Mouse (Mus musculus): Measurements from ENCODE around the gene P2ry13. TPM values are rescaled to one million over a fixed set of nuclear protein-coding genes. Genes with fewer than 3 reads are reported as not detected.

The P2ry13 gene
- total and polyA plus RNA-seq, 3 experiments, result 0.39 to 0.97 (median 0.92) TPM

DNA sequence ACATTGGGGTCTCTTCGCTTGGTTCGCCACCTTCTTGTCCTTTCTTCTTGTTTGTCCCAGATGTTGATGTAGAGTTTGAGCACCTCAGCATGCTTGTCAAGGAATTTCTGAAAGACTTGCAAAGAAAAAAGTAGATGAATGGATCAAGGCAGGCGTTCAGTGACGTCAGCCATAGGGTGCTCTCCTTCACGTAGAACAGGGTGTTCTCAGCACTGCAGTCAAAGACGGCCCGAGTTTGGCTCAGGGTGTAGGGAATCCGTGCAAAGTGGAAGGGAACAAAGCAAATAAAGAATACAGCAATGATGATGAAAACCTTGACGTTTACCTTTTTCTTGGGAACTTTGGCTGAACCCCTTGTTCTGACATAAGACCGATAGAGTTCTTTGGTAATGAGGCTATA lies 6.5 kb upstream of the P2ry13 start:
- DNase-seq, result no peak
- Histone ChIP-seq H3K4me1 (ENCODE audit: control insufficient read depth, insufficient read depth, low read length) (peaks cover 2% of the 10 kb centered on the region; the same call in 1 of the 2 replicates), H3K27ac (no peak overlapping the region), H3K27me3 (ENCODE audit: control insufficient read depth, insufficient read depth, low read length) (no peaks in the 10 kb centered on the region), H3K36me3 (ENCODE audit: control insufficient read depth, insufficient read depth, low read length) (no peaks in the 10 kb centered on the region), H3K79me2 (replicated peaks; ENCODE audit: control insufficient read depth, insufficient read depth, low read length) (no peaks in the 10 kb centered on the region), H3K4me3 (no peak overlapping the region), H3K9ac (ENCODE audit: low read depth, low read length) (no peak overlapping the region)
- TF ChIP-seq POLR2A (IDR thresholded peaks at IDR 0.05; ENCODE audit: insufficient read depth, low read depth, low read length) (no peak), CTCF (IDR thresholded peaks at IDR 0.05) (no peak), EP300 (IDR thresholded peaks at IDR 0.05; ENCODE audit: insufficient read depth, low read depth, low read length) (no peak)
- intact Hi-C loops (cut with DNase I), result no loop called here
- WGBS, result 84% methylated on average over 10 of the region's 10 CpGs

DNA sequence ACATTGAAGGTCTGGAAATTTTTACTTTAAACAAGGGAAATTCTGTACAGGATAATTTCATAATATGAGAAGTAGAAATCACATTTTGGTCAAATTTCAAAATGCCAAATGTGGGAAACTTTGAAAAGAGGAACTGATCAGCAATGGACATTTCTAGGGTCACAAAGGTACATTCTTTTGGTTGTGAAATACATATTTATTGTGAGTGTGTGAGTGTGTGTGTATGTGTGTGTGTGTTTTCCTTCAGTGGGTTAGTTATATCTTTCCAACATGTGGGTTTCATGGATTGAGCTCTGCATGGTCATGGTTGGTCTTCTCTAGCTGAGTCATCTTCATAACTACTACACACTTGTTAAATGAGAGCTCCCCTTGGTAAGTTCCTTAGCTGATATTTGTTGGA lies 1.7 kb upstream of the P2ry13 start:
- Histone ChIP-seq H3K9ac (ENCODE audit: low read depth, low read length) (no peak overlapping the region), H3K4me1 (ENCODE audit: control insufficient read depth, insufficient read depth, low read length) (no peaks in the 10 kb centered on the region; the same call in 1 of the 2 replicates), H3K27ac (no peak overlapping the region), H3K4me3 (no peak overlapping the region), H3K27me3 (ENCODE audit: control insufficient read depth, insufficient read depth, low read length) (no peaks in the 10 kb centered on the region), H3K36me3 (ENCODE audit: control insufficient read depth, insufficient read depth, low read length) (no peaks in the 10 kb centered on the region), H3K79me2 (replicated peaks; ENCODE audit: control insufficient read depth, insufficient read depth, low read length) (no peaks in the 10 kb centered on the region)
- TF ChIP-seq EP300 (IDR thresholded peaks at IDR 0.05; ENCODE audit: insufficient read depth, low read depth, low read length) (no peak), POLR2A (IDR thresholded peaks at IDR 0.05; ENCODE audit: insufficient read depth, low read depth, low read length) (no peak), CTCF (IDR thresholded peaks at IDR 0.05) (no peak)
- intact Hi-C loops (cut with DNase I), result no loop called here
- no peak for DNase-seq

GRCm38 (mm10) chr3:59211784-59212183 lies 1.1 kb upstream of the P2ry13 start:
- Histone ChIP-seq H3K36me3 (ENCODE audit: control insufficient read depth, insufficient read depth, low read length) (no peaks in the 10 kb centered on the region), H3K4me1 (ENCODE audit: control insufficient read depth, insufficient read depth, low read length) (no peaks in the 10 kb centered on the region; the same call in 1 of the 2 replicates), H3K27me3 (ENCODE audit: control insufficient read depth, insufficient read depth, low read length) (no peaks in the 10 kb centered on the region), H3K79me2 (replicated peaks; ENCODE audit: control insufficient read depth, insufficient read depth, low read length) (no peaks in the 10 kb centered on the region), H3K9ac (ENCODE audit: low read depth, low read length) (no peak overlapping the region), H3K4me3 (no peak overlapping the region), H3K27ac (no peak overlapping the region)
- 84% methylated on average over 8 of the region's 8 CpGs for WGBS
- intact Hi-C loops (cut with DNase I), result no loop called here
- peak in 1 of 2 experiments; percentile 18 for DNase-seq
- no peak for TF ChIP-seq EP300 (IDR thresholded peaks at IDR 0.05; ENCODE audit: insufficient read depth, low read depth, low read length)

GRCm38 (mm10) chr3:59210089-59210488 lies 593 bp downstream of the P2ry13 start:
- Histone ChIP-seq H3K4me1 (ENCODE audit: control insufficient read depth, insufficient read depth, low read length) (no peaks in the 10 kb centered on the region; the same call in 1 of the 2 replicates), H3K9ac (ENCODE audit: low read depth, low read length) (no peak overlapping the region), H3K27me3 (ENCODE audit: control insufficient read depth, insufficient read depth, low read length) (no peaks in the 10 kb centered on the region), H3K79me2 (replicated peaks; ENCODE audit: control insufficient read depth, insufficient read depth, low read length) (no peaks in the 10 kb centered on the region), H3K36me3 (ENCODE audit: control insufficient read depth, insufficient read depth, low read length) (no peaks in the 10 kb centered on the region), H3K27ac (no peak overlapping the region), H3K4me3 (no peak overlapping the region)
- 44% methylated on average over 8 of the region's 8 CpGs for WGBS
- DNase-seq, result no peak
- intact Hi-C loops (cut with DNase I), result no loop called here
- no peak for TF ChIP-seq CTCF (IDR thresholded peaks at IDR 0.05)
- TF ChIP-seq POLR2A (IDR thresholded peaks at IDR 0.05; ENCODE audit: insufficient read depth, low read depth, low read length), result no peak
- TF ChIP-seq EP300 (IDR thresholded peaks at IDR 0.05; ENCODE audit: insufficient read depth, low read depth, low read length), result no peak

DNA sequence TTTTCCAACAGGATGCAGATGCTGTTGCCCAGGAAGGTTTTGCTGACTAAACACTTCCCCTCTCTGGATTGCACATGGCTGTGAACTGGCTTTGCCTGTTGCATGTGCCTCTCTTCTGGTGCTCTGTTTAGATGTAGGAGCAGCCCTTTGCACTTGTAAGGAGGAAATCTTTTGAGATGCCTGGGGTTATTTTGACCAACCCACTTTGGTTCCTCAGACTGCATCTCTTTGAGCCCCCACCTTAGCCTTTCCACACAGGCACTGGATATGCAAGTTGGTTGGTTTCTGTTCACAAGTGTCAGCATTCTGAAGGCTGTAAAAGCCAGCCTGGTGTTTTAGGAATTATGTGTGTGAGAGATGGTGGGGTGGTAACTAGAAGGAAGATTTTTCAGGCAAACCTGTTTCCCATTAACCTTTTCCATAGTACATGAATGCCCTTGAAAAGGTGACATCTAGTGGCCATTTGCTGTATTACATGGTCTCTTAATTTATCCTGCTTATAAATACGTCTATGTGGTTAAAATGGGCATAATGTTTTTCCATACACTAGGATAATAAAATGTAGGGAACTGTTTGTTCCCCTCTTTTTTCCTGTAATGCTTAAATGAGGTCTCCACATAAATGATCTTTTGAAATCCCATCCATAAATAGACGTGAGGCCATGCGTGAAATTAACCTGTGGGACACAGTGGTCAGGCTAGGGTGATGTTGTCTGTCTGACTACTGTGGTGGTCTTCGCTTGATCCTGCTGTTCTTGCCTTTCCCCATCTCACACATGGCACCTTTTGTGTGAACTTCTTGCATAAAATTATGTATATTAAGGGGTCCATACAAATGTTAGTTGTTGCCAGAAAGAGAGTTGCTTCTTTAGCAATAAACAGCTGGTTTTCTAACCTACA lies 1.8 kb downstream of the P2ry13 start:
- Histone ChIP-seq H3K27ac (no peak overlapping the region), H3K36me3 (ENCODE audit: control insufficient read depth, insufficient read depth, low read length) (no peaks in the 10 kb centered on the region), H3K27me3 (ENCODE audit: control insufficient read depth, insufficient read depth, low read length) (no peaks in the 10 kb centered on the region), H3K4me1 (ENCODE audit: control insufficient read depth, insufficient read depth, low read length) (no peaks in the 10 kb centered on the region; the same call in none of the 2 replicates), H3K9ac (ENCODE audit: low read depth, low read length) (no peak overlapping the region), H3K79me2 (replicated peaks; ENCODE audit: control insufficient read depth, insufficient read depth, low read length) (no peaks in the 10 kb centered on the region), H3K4me3 (no peak overlapping the region)
- intact Hi-C loops (cut with DNase I), result loop anchor here (2.0 to 5.0 kb wide), 3 partner anchors 37 to 130 kb away; no protein-coding TSS in a partner anchor
- 66% methylated on average over 4 of the region's 4 CpGs for WGBS
- no peak for DNase-seq
- TF ChIP-seq POLR2A (IDR thresholded peaks at IDR 0.05; ENCODE audit: insufficient read depth, low read depth, low read length) (no peak), CTCF (IDR thresholded peaks at IDR 0.05) (peak; percentile 94), EP300 (IDR thresholded peaks at IDR 0.05; ENCODE audit: insufficient read depth, low read depth, low read length) (no peak)

DNA sequence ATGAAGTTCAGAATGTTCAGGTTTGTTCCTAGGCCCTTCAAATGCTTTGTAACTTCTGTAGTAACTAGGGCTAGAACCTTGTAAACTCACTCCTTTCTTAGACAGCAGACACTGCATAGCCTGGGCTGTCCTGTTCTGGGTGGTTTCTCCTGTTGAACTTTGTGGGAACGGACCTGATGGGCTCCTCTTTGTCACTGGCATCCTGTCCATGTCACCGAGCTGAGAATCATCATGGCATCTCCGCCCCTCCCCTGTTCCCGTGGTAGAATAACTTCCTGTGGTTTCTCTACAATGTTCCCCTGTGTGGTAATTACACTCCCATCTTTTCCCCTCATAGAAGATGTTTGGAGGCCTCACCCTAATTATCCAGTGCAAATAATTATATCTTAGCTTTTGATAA lies 4.7 kb downstream of the P2ry13 start:
- DNase-seq, result no peak
- no peaks in the 10 kb centered on the region for H3K79me2 ChIP-seq (replicated peaks; ENCODE audit: control insufficient read depth, insufficient read depth, low read length)
- 50% methylated on average over 4 of the region's 4 CpGs for WGBS
- H3K9ac ChIP-seq (ENCODE audit: low read depth, low read length), result no peak overlapping the region
- H3K27me3 ChIP-seq (ENCODE audit: control insufficient read depth, insufficient read depth, low read length), result no peaks in the 10 kb centered on the region
- intact Hi-C loops (cut with DNase I), result loop anchor here (5.0 kb wide), 1 partner anchor 34 kb away; no protein-coding TSS in a partner anchor
- H3K4me3 ChIP-seq, result no peak overlapping the region
- TF ChIP-seq CTCF (IDR thresholded peaks at IDR 0.05), result no peak
- TF ChIP-seq POLR2A (IDR thresholded peaks at IDR 0.05; ENCODE audit: insufficient read depth, low read depth, low read length), result no peak
- TF ChIP-seq EP300 (IDR thresholded peaks at IDR 0.05; ENCODE audit: insufficient read depth, low read depth, low read length), result no peak
- no peaks in the 10 kb centered on the region for H3K36me3 ChIP-seq (ENCODE audit: control insufficient read depth, insufficient read depth, low read length)
- H3K4me1 ChIP-seq (ENCODE audit: control insufficient read depth, insufficient read depth, low read length), result no peaks in the 10 kb centered on the region; the same call in none of the 2 replicates
- H3K27ac ChIP-seq, result no peak overlapping the region

Measured in heart, adult 2 months (tissue).